In genomic region chrX:49797213-49798019, GRCm38 (mm10) we compare ENCODE assay signal across 8 mouse cellular contexts. TPM values are rescaled to one million over a fixed set of nuclear protein-coding genes. Genes with fewer than 3 reads are reported as not detected.
DNase-seq lines count a peak whose midpoint lies in the region; ATAC-seq and TF ChIP-seq lines count a peak whose summit lies in the region.

Igsf1 (minus strand) TSS chrX:49797749.

- H3K4me1 ChIP-seq in cortical plate, adult 2 months (ENCODE audit: control insufficient read depth, insufficient read depth, low read length), result no peaks in the 10 kb centered on the region
- H3K4me1 ChIP-seq in heart, embryonic 10.5 days, result no peaks in the 10 kb centered on the region
- no peaks in the 10 kb centered on the region for H3K4me1 ChIP-seq in kidney, embryonic 15.5 days
- H3K4me1 ChIP-seq in liver, embryonic 15.5 days (replicated peaks), result no peaks in the 10 kb centered on the region
- H3K4me1 ChIP-seq in neural tube, embryonic 15.5 days, result no peaks in the 10 kb centered on the region

- H3K27ac ChIP-seq in cortical plate, adult 2 months (ENCODE audit: insufficient read depth, low read length), result no peak within 1 kb of the TSS
- no peak within 1 kb of the TSS for H3K27ac ChIP-seq in heart, embryonic 10.5 days
- H3K27ac ChIP-seq in kidney, embryonic 15.5 days, result no peak within 1 kb of the TSS
- H3K27ac ChIP-seq in liver, embryonic 15.5 days (replicated peaks), result no peak within 1 kb of the TSS
- no peak within 1 kb of the TSS for H3K27ac ChIP-seq in neural tube, embryonic 15.5 days (replicated peaks)

- peak within 1 kb of the TSS; percentile 58 for H3K4me2 ChIP-seq in kidney, embryonic 15.5 days
- peak within 1 kb of the TSS; percentile 5; the same call in 1 of the 2 replicates for H3K4me2 ChIP-seq in liver, embryonic 15.5 days
- H3K4me2 ChIP-seq in neural tube, embryonic 15.5 days, result peak within 1 kb of the TSS; percentile 59

- 18% methylated on average over 25 of the region's 28 CpGs for WGBS in heart, embryonic 10.5 days
- 17% methylated on average over 27 of the region's 28 CpGs for WGBS in kidney, embryonic 15.5 days
- 18% methylated on average over 27 of the region's 28 CpGs for WGBS in liver, embryonic 15.5 days (ENCODE audit: insufficient replicate concordance)
- 20% methylated on average over 26 of the region's 28 CpGs for WGBS in neural tube, embryonic 15.5 days

- H3K27me3 ChIP-seq in heart, embryonic 10.5 days (ENCODE audit: insufficient read depth, poor library complexity, severe bottlenecking), result 0 out of 2 replicates have a peak, but pooled peaks cover 4% of the 10 kb centered on the region
- 0 out of 2 replicates have a peak, but pooled peaks cover 3% of the 10 kb centered on the region for H3K27me3 ChIP-seq in kidney, embryonic 15.5 days
- H3K27me3 ChIP-seq in liver, embryonic 15.5 days, result no peaks in the 10 kb centered on the region
- H3K27me3 ChIP-seq in neural tube, embryonic 15.5 days (replicated peaks), result no peaks in the 10 kb centered on the region

- H3K9ac ChIP-seq in kidney, embryonic 15.5 days, result no peak within 1 kb of the TSS
- no peak within 1 kb of the TSS for H3K9ac ChIP-seq in liver, embryonic 15.5 days
- H3K9ac ChIP-seq in neural tube, embryonic 15.5 days (replicated peaks), result no peak within 1 kb of the TSS

- peak within 1 kb of the TSS; percentile 27 for H3K4me3 ChIP-seq in cortical plate, adult 2 months (ENCODE audit: insufficient read depth, low read length)
- H3K4me3 ChIP-seq in heart, embryonic 10.5 days, result peak within 1 kb of the TSS; percentile 53
- H3K4me3 ChIP-seq in kidney, embryonic 15.5 days (replicated peaks), result peak within 1 kb of the TSS; percentile 42
- peak within 1 kb of the TSS; percentile 26 for H3K4me3 ChIP-seq in liver, embryonic 15.5 days (replicated peaks)
- peak within 1 kb of the TSS; percentile 41 for H3K4me3 ChIP-seq in neural tube, embryonic 15.5 days (replicated peaks)

- peak; percentile 13 to 43 for DNase-seq in adrenal gland, adult (ENCODE audit: inconsistent age in 2 of 2, low spot score in 1 of 2)
- no peak for DNase-seq in adrenal gland, adult 8-10 months
- DNase-seq in heart, embryonic 10.5 days (ENCODE audit: low spot score), result peak; percentile 76
- no peak for DNase-seq in spleen, postnatal 4 days (ENCODE audit: low spot score in 2 of 2)

- TF ChIP-seq POLR2A in cortical plate, adult 2 months (IDR thresholded peaks at IDR 0.05; ENCODE audit: extremely low read depth, insufficient read depth, low read length), result no peak

- no peak for TF ChIP-seq CTCF in cortical plate, adult 2 months (IDR thresholded peaks at IDR 0.05; ENCODE audit: extremely low read depth, insufficient read depth, low read length)

- ATAC-seq in kidney, embryonic 15.5 days (replicated peaks; ENCODE audit: low FRiP score), result peak; percentile 96
- ATAC-seq in liver, embryonic 15.5 days (ENCODE audit: insufficient read depth), result peak; percentile 86
- ATAC-seq in neural tube, embryonic 15.5 days (ENCODE audit: low FRiP score), result peak; percentile 94

- H3K9me3 ChIP-seq in heart, embryonic 10.5 days, result no peaks in the 10 kb centered on the region
- no peaks in the 10 kb centered on the region for H3K9me3 ChIP-seq in kidney, embryonic 15.5 days (replicated peaks)
- no peaks in the 10 kb centered on the region for H3K9me3 ChIP-seq in liver, embryonic 15.5 days (replicated peaks)
- no peaks in the 10 kb centered on the region for H3K9me3 ChIP-seq in neural tube, embryonic 15.5 days (replicated peaks)

- no peaks in the 10 kb centered on the region for H3K36me3 ChIP-seq in heart, embryonic 10.5 days
- H3K36me3 ChIP-seq in kidney, embryonic 15.5 days, result no peaks in the 10 kb centered on the region
- no peaks in the 10 kb centered on the region for H3K36me3 ChIP-seq in liver, embryonic 15.5 days (replicated peaks)
- H3K36me3 ChIP-seq in neural tube, embryonic 15.5 days, result no peaks in the 10 kb centered on the region

RNA-seq across cellular contexts. Expression of gene Igsf1, which starts in this region (rescaled TPM):
- 1 to 10 TPM in 3 of 4 experiments, under 1 TPM in 1; 0.61 to 3.0 (median 1.8) TPM for total RNA-seq in adrenal gland, adult 8-10 months (2022)
- 1.5 and 2.0 TPM in 2 replicates for polyA plus RNA-seq in cortical plate, adult 2 months (2012; rRNA removed)
- 2.3 and 10.9 TPM in 2 replicates for polyA plus RNA-seq in heart, embryonic 10.5 days (2016; fragmentation: Nextera tagmentation; extraction: Ambion mirVana)
- polyA plus RNA-seq in kidney, embryonic 15.5 days (2015; fragmentation: Nextera tagmentation; extraction: Ambion mirVana), result 5.0 and 5.7 TPM in 2 replicates
- 35.8 and 36.9 TPM in 2 replicates for polyA plus RNA-seq in liver, embryonic 15.5 days (2015; fragmentation: Nextera tagmentation; extraction: Ambion mirVana)
- polyA plus RNA-seq in neural tube, embryonic 15.5 days (2015; fragmentation: Nextera tagmentation; extraction: Ambion mirVana), result 9.1 and 9.6 TPM in 2 replicates

Comparison
In these comparisons a context has a peak if more than half of its experiments do, and no peak if none do; other contexts are left out.
1. DNase-seq: peak in adrenal gland, adult (2 of 2) and heart, embryonic 10.5 days (single experiment); none in adrenal gland, adult 8-10 months (single experiment) and spleen, postnatal 4 days (0 of 2).
2. H3K4me2 ChIP-seq: peak in every context shown above with its lines; median percentile 59 in neural tube, embryonic 15.5 days; 58 in kidney, embryonic 15.5 days; 5 in liver, embryonic 15.5 days.
3. Peak in every context shown above with its lines, with median percentiles within 50 percentile points of each other: H3K4me3 ChIP-seq and ATAC-seq.